Mouse (Mus musculus) stomach, postnatal 0 days (tissue): ENCODE data around the gene Rfc4.

Experiments used
- CTCF ChIP-seq: IDR thresholded peaks from 2 replicates; pipeline ENCODE4 v1.5.1; 2016; ENCODE audit warnings: antibody characterized with exemption, low read depth, mild to moderate bottlenecking, moderate library complexity
- EP300 ChIP-seq: optimal IDR thresholded peaks from 2 replicates; pipeline ENCODE3; 2016; ENCODE audit warnings: antibody characterized with exemption

DNA sequence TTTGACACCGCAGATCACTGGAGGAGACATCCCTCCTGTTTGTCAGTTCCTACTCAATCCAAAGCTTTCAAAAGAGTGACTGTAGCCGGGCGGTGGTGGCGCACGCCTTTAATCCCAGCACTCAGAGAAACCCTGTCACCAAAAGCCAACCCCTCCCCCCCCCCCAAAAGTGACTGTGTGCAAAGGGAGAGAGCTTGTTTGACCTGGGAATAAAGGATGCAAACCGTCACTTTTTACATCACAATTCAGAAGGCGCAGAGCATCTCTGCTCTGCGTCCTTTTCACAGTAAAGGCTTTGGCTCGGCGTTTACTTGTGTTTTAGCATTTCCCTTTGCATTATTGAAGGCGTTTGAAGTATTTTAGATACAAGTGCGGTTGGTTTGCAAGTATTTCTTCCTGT lies 27.9 kb downstream of the Rfc4 start:
- no peak for TF ChIP-seq CTCF
- no peak for TF ChIP-seq EP300
